Mouse (Mus musculus) intestine, postnatal 0 days (tissue): ENCODE results near the gene Ubac2. TPM values are rescaled to one million over a fixed set of nuclear protein-coding genes. Genes with fewer than 3 reads are reported as not detected.

ENCODE experiments used
- ATAC-seq: fragments of 200-750 bp; cut with Nextera tagmentation; 2 replicates; pipeline ENCODE4 v1.8.0; 2017; ENCODE audit warnings: mild to moderate bottlenecking, moderate TSS enrichment, moderate library complexity
- H3K27ac ChIP-seq: fragments of 300-500 bp; sonication (generic); 2 replicates; pipeline ENCODE4 v1.5.1; 2014; ENCODE audit warnings: mild to moderate bottlenecking, low read depth, low read length, moderate library complexity
- H3K27me3 ChIP-seq: fragments of 300-500 bp; sonication (generic); replicated peaks from 2 replicates; pipeline ENCODE4 v1.6.1; 2014; ENCODE audit warnings: low read length, mixed read lengths; ENCODE audit not compliant: control insufficient read depth, insufficient read depth
- H3K36me3 ChIP-seq: fragments of 300-500 bp; sonication (generic); 2 replicates; pipeline ENCODE4 v1.6.1; 2014; ENCODE audit warnings: mild to moderate bottlenecking, moderate library complexity; ENCODE audit not compliant: control insufficient read depth, insufficient read depth
- H3K4me1 ChIP-seq: fragments of 300-500 bp; sonication (generic); replicated peaks from 2 replicates; pipeline ENCODE4 v1.6.1; 2014; ENCODE audit warnings: antibody characterized with exemption, low read length, mixed read lengths; ENCODE audit not compliant: control insufficient read depth, insufficient read depth
- H3K4me2 ChIP-seq: fragments of 300-500 bp; sonication (generic); replicated peaks from 2 replicates; pipeline ENCODE4 v1.6.1; 2014; ENCODE audit warnings: low read depth, mild to moderate bottlenecking, moderate library complexity
- H3K4me3 ChIP-seq: fragments of 300-500 bp; sonication (generic); 2 replicates; pipeline ENCODE4 v1.5.1; 2014; ENCODE audit warnings: low read depth, low read length
- H3K9ac ChIP-seq: fragments of 300-500 bp; sonication (generic); 2 replicates; pipeline ENCODE4 v1.6.1; 2014; ENCODE audit warnings: mild to moderate bottlenecking, low read depth, low read length
- H3K9me3 ChIP-seq: fragments of 300-500 bp; sonication (generic); 2 replicates; pipeline ENCODE4 v1.6.1; 2016; ENCODE audit warnings: mixed run types; ENCODE audit not compliant: control insufficient read depth
- CTCF ChIP-seq: sonication (generic); IDR thresholded peaks from 2 replicates; pipeline ENCODE4 v1.5.1; 2016; ENCODE audit warnings: low read depth, mild to moderate bottlenecking, control low read depth, antibody characterized with exemption, moderate library complexity
- WGBS: fragments of 180-500 bp; shearing (Covaris S2); extraction: QIAGEN DNeasy Blood & Tissue Kit; methylation state at CpG from one replicate; pipeline ENCODE4 v1.1.7; 2014; 5-methylcytosine and 5-hydroxymethylcytosine counted together
- polyA plus RNA-seq: library from polyadenylated mRNA; unstranded; fragments of >200 nt; fragmentation: Nextera tagmentation; extraction: Ambion mirVana; gene quantifications from 2 replicates; pipeline ENCODE4 v1.2.1, GENCODE M21; 2015

Gene Ubac2
- polyA plus RNA-seq, 1 experiment from 2014 or later, result 39.2 TPM

- H3K36me3 ChIP-seq, result peaks cover 11% of the 10 kb centered on the region; the same call in 1 of the 2 replicates
- H3K4me1 ChIP-seq, result no peaks in the 10 kb centered on the region
- no peak overlapping the region for H3K4me2 ChIP-seq
- H3K9me3 ChIP-seq, result no peaks in the 10 kb centered on the region
- 81% methylated on average over 11 of the region's 11 CpGs for WGBS
- H3K4me3 ChIP-seq, result no peak overlapping the region
- H3K27me3 ChIP-seq, result no peaks in the 10 kb centered on the region
- ATAC-seq, result no peak
- no peak overlapping the region for H3K9ac ChIP-seq
- TF ChIP-seq CTCF, result no peak
- no peak overlapping the region for H3K27ac ChIP-seq
Measured at GRCm38 (mm10) chr14:121937601-121938255, 59.3 kb downstream of the Ubac2 start.

GRCm38 (mm10) chr14:121938256-121939191 is 60.1 kb downstream of the Ubac2 start:
- Histone ChIP-seq H3K4me3 (no peak overlapping the region), H3K9ac (no peak overlapping the region), H3K9me3 (no peaks in the 10 kb centered on the region), H3K27ac (no peak overlapping the region), H3K36me3 (peaks cover 6% of the 10 kb centered on the region; the same call in 1 of the 2 replicates), H3K4me1 (no peaks in the 10 kb centered on the region), H3K27me3 (no peaks in the 10 kb centered on the region), H3K4me2 (no peak overlapping the region)
- ATAC-seq, result no peak
- TF ChIP-seq CTCF, result no peak
- WGBS, result 83% methylated on average over 11 of the region's 11 CpGs

GRCm38 (mm10) chr14:121939582-121939981 is 61.2 kb downstream of the Ubac2 start:
- Histone ChIP-seq H3K9me3 (no peaks in the 10 kb centered on the region), H3K4me3 (no peak overlapping the region), H3K27me3 (no peaks in the 10 kb centered on the region), H3K4me1 (no peaks in the 10 kb centered on the region), H3K36me3 (peaks cover 6% of the 10 kb centered on the region; the same call in 1 of the 2 replicates), H3K4me2 (no peak overlapping the region), H3K9ac (no peak overlapping the region), H3K27ac (no peak overlapping the region)
- no peak for ATAC-seq
- no peak for TF ChIP-seq CTCF
- WGBS, result 86% methylated on average over 3 of the region's 3 CpGs

GRCm38 (mm10) chr14:121946131-121946530 is 67.7 kb downstream of the Ubac2 start:
- Histone ChIP-seq H3K9ac (no peak overlapping the region), H3K4me2 (no peak overlapping the region), H3K4me3 (no peak overlapping the region), H3K27ac (no peak overlapping the region), H3K4me1 (no peaks in the 10 kb centered on the region), H3K27me3 (no peaks in the 10 kb centered on the region), H3K36me3 (no peaks in the 10 kb centered on the region), H3K9me3 (no peaks in the 10 kb centered on the region)
- WGBS, result 68% methylated on average over 5 of the region's 5 CpGs
- TF ChIP-seq CTCF, result no peak
- ATAC-seq, result no peak

- TF ChIP-seq CTCF, result no peak
- Histone ChIP-seq H3K4me1 (no peaks in the 10 kb centered on the region), H3K27ac (no peak overlapping the region), H3K36me3 (no peaks in the 10 kb centered on the region), H3K4me2 (no peak overlapping the region), H3K9me3 (no peaks in the 10 kb centered on the region), H3K4me3 (no peak overlapping the region), H3K9ac (no peak overlapping the region), H3K27me3 (no peaks in the 10 kb centered on the region)
- ATAC-seq, result no peak
- WGBS, result 70% methylated on average over 8 of the region's 8 CpGs
Measured at GRCm38 (mm10) chr14:121946728-121947127, 68.3 kb downstream of the Ubac2 start.

GRCm38 (mm10) chr14:121947201-121947760 is 68.9 kb downstream of the Ubac2 start:
- ATAC-seq, result no peak
- Histone ChIP-seq H3K36me3 (no peaks in the 10 kb centered on the region), H3K9me3 (no peaks in the 10 kb centered on the region), H3K27me3 (no peaks in the 10 kb centered on the region), H3K4me3 (no peak overlapping the region), H3K4me1 (no peaks in the 10 kb centered on the region), H3K27ac (no peak overlapping the region), H3K4me2 (no peak overlapping the region), H3K9ac (no peak overlapping the region)
- TF ChIP-seq CTCF, result no peak
- 67% methylated on average over 8 of the region's 8 CpGs for WGBS
